Mouse (Mus musculus): ENCODE measurements around the gene Pigv.

DNA sequence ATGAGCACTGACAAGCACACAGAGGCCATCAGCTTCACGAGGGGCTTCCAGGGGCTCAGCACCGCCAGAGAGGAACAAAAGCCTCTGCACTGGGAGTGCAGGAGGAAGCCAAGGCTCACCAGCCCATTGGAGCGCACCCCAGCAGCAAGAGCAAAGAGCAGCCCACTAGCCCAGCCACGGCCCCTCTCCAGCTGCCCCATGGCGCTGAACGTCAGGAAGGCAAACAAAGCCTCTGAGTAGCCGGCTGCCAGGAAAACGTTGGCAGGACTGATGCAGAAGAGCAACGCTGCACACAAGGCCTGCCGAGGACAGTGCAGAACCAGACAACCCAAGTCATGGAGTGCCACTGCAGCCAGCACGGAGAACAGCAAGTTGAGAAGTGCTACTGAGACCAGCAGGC is 7.3 kb downstream of the Pigv start:
- no peak for TF ChIP-seq CTCF (IDR thresholded peaks at IDR 0.05; ENCODE audit: low read depth, low read length)
- no peak for TF ChIP-seq POLR2AphosphoS5 (IDR thresholded peaks at IDR 0.05; ENCODE audit: insufficient replicate concordance, low read depth, low read length)
- TF ChIP-seq TAL1 (conservative IDR thresholded peaks at IDR 0.05; ENCODE audit: low read depth, low read length): no peak
- no peak for TF ChIP-seq GATA1 (IDR thresholded peaks at IDR 0.05; ENCODE audit: borderline replicate concordance, low read length)
- no peak for TF ChIP-seq GATA2 (IDR thresholded peaks at IDR 0.05; ENCODE audit: borderline replicate concordance, low read depth, low read length)

Measured in G1E (cell line).